8 mouse cellular contexts compared by ENCODE assay signal in genomic region chr19:24173608-24174523, GRCm38 (mm10). TPM values are rescaled to one million over a fixed set of nuclear protein-coding genes. Genes with fewer than 3 reads are reported as not detected.
DNase-seq lines count a peak whose midpoint lies in the region; ATAC-seq and TF ChIP-seq lines count a peak whose summit lies in the region.

No protein-coding gene starts in this region.

- peak overlapping the region; percentile 75 for H3ac ChIP-seq in C2C12 (ENCODE audit: control insufficient read depth, insufficient read length, low read depth)

- no peaks in the 10 kb centered on the region for H3K36me3 ChIP-seq in C2C12 (ENCODE audit: control insufficient read depth, insufficient read depth)
- H3K36me3 ChIP-seq in forebrain, embryonic 10.5 days (replicated peaks) = no peaks in the 10 kb centered on the region
- no peaks in the 10 kb centered on the region for H3K36me3 ChIP-seq in heart, embryonic 15.5 days
- no peaks in the 10 kb centered on the region for H3K36me3 ChIP-seq in liver, embryonic 13.5 days
- H3K36me3 ChIP-seq in stomach, embryonic 15.5 days = no peaks in the 10 kb centered on the region; the same call in 1 of the 2 replicates

- H3K9ac ChIP-seq in heart, embryonic 15.5 days = peak overlapping the region; percentile 86
- H3K9ac ChIP-seq in liver, embryonic 13.5 days = peak overlapping the region; percentile 75
- H3K9ac ChIP-seq in stomach, embryonic 15.5 days = peak overlapping the region; percentile 73

- peaks cover 48% of the 10 kb centered on the region for H3K4me1 ChIP-seq in forebrain, embryonic 10.5 days
- H3K4me1 ChIP-seq in heart, embryonic 15.5 days (replicated peaks) = peaks cover 40% of the 10 kb centered on the region
- peaks cover 27% of the 10 kb centered on the region for H3K4me1 ChIP-seq in liver, embryonic 13.5 days (replicated peaks)
- H3K4me1 ChIP-seq in stomach, embryonic 15.5 days = peaks cover 10% of the 10 kb centered on the region

- peaks cover 49% of the 10 kb centered on the region for H3K79me2 ChIP-seq in C2C12 (ENCODE audit: control insufficient read depth, insufficient read depth)

- H3K27me3 ChIP-seq in C2C12 (ENCODE audit: control insufficient read depth, insufficient read depth, insufficient read length) = no peaks in the 10 kb centered on the region
- H3K27me3 ChIP-seq in forebrain, embryonic 10.5 days (ENCODE audit: poor library complexity, severe bottlenecking) = 0 out of 2 replicates have a peak, but pooled peaks cover 6% of the 10 kb centered on the region
- H3K27me3 ChIP-seq in heart, embryonic 15.5 days = no peaks in the 10 kb centered on the region
- H3K27me3 ChIP-seq in liver, embryonic 13.5 days = peaks cover 40% of the 10 kb centered on the region
- no peaks in the 10 kb centered on the region for H3K27me3 ChIP-seq in stomach, embryonic 15.5 days (replicated peaks)

- peak; percentile 98 for DNase-seq in brain, embryonic 14.5 days (ENCODE audit: low read depth)
- peak; percentile 92 for DNase-seq in forebrain, embryonic 10.5 days (ENCODE audit: extremely low spot score, low spot score)
- peak; percentile 94 to 98 for DNase-seq in kidney, postnatal 25 days
- DNase-seq in liver, embryonic 13.5 days = peak; percentile 77
- peak; percentile 54 to 55 for DNase-seq in natural killer cell, adult 2 months (ENCODE audit: low spot score in 2 of 2)

- peak; percentile 88 for ATAC-seq in heart, embryonic 15.5 days (replicated peaks; ENCODE audit: insufficient number of reproducible peaks, insufficient read depth, low FRiP score, low read depth)
- ATAC-seq in liver, embryonic 13.5 days (ENCODE audit: low read depth) = peak; percentile 89
- ATAC-seq in stomach, embryonic 15.5 days (ENCODE audit: insufficient read depth, low FRiP score, low read depth) = peak; percentile 92

- no peaks in the 10 kb centered on the region; the same call in 1 of the 2 replicates for H3K9me3 ChIP-seq in forebrain, embryonic 10.5 days
- H3K9me3 ChIP-seq in heart, embryonic 15.5 days (replicated peaks) = no peaks in the 10 kb centered on the region
- H3K9me3 ChIP-seq in liver, embryonic 13.5 days (replicated peaks) = no peaks in the 10 kb centered on the region
- H3K9me3 ChIP-seq in stomach, embryonic 15.5 days = no peaks in the 10 kb centered on the region

- H3K4me2 ChIP-seq in heart, embryonic 15.5 days = peak overlapping the region; percentile 89
- H3K4me2 ChIP-seq in liver, embryonic 13.5 days = peak overlapping the region; percentile 79
- peak overlapping the region; percentile 77 for H3K4me2 ChIP-seq in stomach, embryonic 15.5 days

- TF ChIP-seq POLR2A in brain, embryonic 14.5 days (IDR thresholded peaks at IDR 0.05; ENCODE audit: borderline replicate concordance, extremely low read depth, insufficient read depth, insufficient read length, poor library complexity, severe bottlenecking) = peak; percentile 74

- peak overlapping the region; percentile 97 for H3K27ac ChIP-seq in forebrain, embryonic 10.5 days
- H3K27ac ChIP-seq in heart, embryonic 15.5 days = peak overlapping the region; percentile 92
- peak overlapping the region; percentile 34; the same call in 1 of the 2 replicates for H3K27ac ChIP-seq in liver, embryonic 13.5 days
- H3K27ac ChIP-seq in stomach, embryonic 15.5 days = peak overlapping the region; percentile 75

- under 1% methylated on average over 103 of the region's 103 CpGs for WGBS in forebrain, embryonic 10.5 days
- under 1% methylated on average over 98 of the region's 103 CpGs for WGBS in heart, embryonic 15.5 days
- WGBS in liver, embryonic 13.5 days (ENCODE audit: insufficient replicate concordance) = 1% methylated on average over 103 of the region's 103 CpGs
- under 1% methylated on average over 102 of the region's 103 CpGs for WGBS in stomach, embryonic 15.5 days

- peaks cover 18% of the 10 kb centered on the region for H3K79me3 ChIP-seq in C2C12 (ENCODE audit: low read depth)

- peak overlapping the region; percentile 52 for H3K4me3 ChIP-seq in C2C12 (ENCODE audit: insufficient read depth, poor library complexity, severe bottlenecking)
- H3K4me3 ChIP-seq in forebrain, embryonic 10.5 days = peak overlapping the region; percentile 89
- peak overlapping the region; percentile 85 for H3K4me3 ChIP-seq in heart, embryonic 15.5 days
- peak overlapping the region; percentile 69 for H3K4me3 ChIP-seq in liver, embryonic 13.5 days (replicated peaks)
- H3K4me3 ChIP-seq in stomach, embryonic 15.5 days (replicated peaks) = peak overlapping the region; percentile 74

- TF ChIP-seq CTCF in C2C12 (IDR thresholded peaks at IDR 0.05; ENCODE audit: control insufficient read depth, insufficient read depth, insufficient read length) = peak; percentile 0
- TF ChIP-seq CTCF in brain, embryonic 14.5 days (IDR thresholded peaks at IDR 0.05; ENCODE audit: borderline replicate concordance, extremely low read depth, insufficient read depth, insufficient read length) = peak; percentile 10; the same call in 1 of the 2 replicates

TF ChIP-seq in C2C12, 6 proteins besides CTCF, POLR2A, EP300 and RAD21:
- no peak for TF ChIP-seq USF1 (IDR thresholded peaks at IDR 0.05; ENCODE audit: low read depth)
- TF ChIP-seq CEBPB (IDR thresholded peaks at IDR 0.05; ENCODE audit: low read depth) = no peak
- TF ChIP-seq FOSL1 (IDR thresholded peaks at IDR 0.05; ENCODE audit: insufficient read depth, low read length, poor library complexity, severe bottlenecking) = no peak
- TF ChIP-seq MAX (IDR thresholded peaks at IDR 0.05) = no peak
- no peak for TF ChIP-seq MYOG (IDR thresholded peaks at IDR 0.05; ENCODE audit: control insufficient read depth, extremely low read depth, insufficient read length)
- no peak for TF ChIP-seq MYOD1 (IDR thresholded peaks at IDR 0.05; ENCODE audit: control insufficient read depth, insufficient read length, low read depth)

RNA-seq across cellular contexts. Expression of gene Tjp2, which starts 51.0 kb away (rescaled TPM):
- polyA plus RNA-seq in C2C12 (2012; fragmentation: generic; extraction: Trizol) = 22.1 TPM
- polyA plus RNA-seq in brain, embryonic 14.5 days (2012; rRNA removed) = 10.5 and 12.9 TPM in 2 replicates
- 36.9 and 37.6 TPM in 2 replicates for polyA plus RNA-seq in forebrain, embryonic 10.5 days (2016; fragmentation: Nextera tagmentation; extraction: Ambion mirVana)
- polyA plus RNA-seq in heart, embryonic 15.5 days (2015; fragmentation: Nextera tagmentation; extraction: Ambion mirVana) = 21.9 and 24.4 TPM in 2 replicates
- polyA plus RNA-seq in liver, embryonic 13.5 days (2015; fragmentation: Nextera tagmentation; extraction: Ambion mirVana) = 4.7 and 5.3 TPM in 2 replicates
- 34.5 and 39.2 TPM in 2 replicates for polyA plus RNA-seq in stomach, embryonic 15.5 days (2015; fragmentation: Nextera tagmentation; extraction: Ambion mirVana)

Comparison
In these comparisons a context has a peak if more than half of its experiments do, and no peak if none do; other contexts are left out.
1. Peak in every context shown above with its lines: DNase-seq, ATAC-seq, H3K4me3 ChIP-seq and H3K27ac ChIP-seq.
2. H3K27ac ChIP-seq: peak in every context shown above with its lines; median percentile 97 in forebrain, embryonic 10.5 days; 92 in heart, embryonic 15.5 days; 75 in stomach, embryonic 15.5 days; 34 in liver, embryonic 13.5 days.